Mouse (Mus musculus) adrenal gland, postnatal 25 days (tissue): ENCODE measurements around the gene Frat2. TPM values are rescaled to one million over a fixed set of nuclear protein-coding genes. Genes with fewer than 3 reads are reported as not detected.

Experiments used
- DNase-seq: peaks from one replicate; pipeline ENCODE4 v3.0.0; 2021; ENCODE audit warnings: mixed read lengths
- total RNA-seq: library from RNA; stranded (reverse); gene quantifications from 2 replicates; pipeline ENCODE4 v1.2.3, GENCODE M21; 2021

The Frat2 gene
- total RNA-seq, 1 experiment from 2014 or later: 6.6 TPM

- no peak for DNase-seq
Observed at GRCm38 (mm10) chr19:41844345-41844744, 3.6 kb downstream of the Frat2 start.

GRCm38 (mm10) chr19:41842706-41843105, 5.2 kb downstream of the Frat2 start:
- DNase-seq: no peak

GRCm38 (mm10) chr19:41842196-41842595, 5.7 kb downstream of the Frat2 start:
- DNase-seq: no peak

- DNase-seq: no peak
Observed at GRCm38 (mm10) chr19:41841105-41841750, 6.7 kb downstream of the Frat2 start.

GRCm38 (mm10) chr19:41839685-41840084, 8.2 kb downstream of the Frat2 start:
- DNase-seq: no peak

GRCm38 (mm10) chr19:41838808-41839207, 9.1 kb downstream of the Frat2 start:
- no peak for DNase-seq

GRCm38 (mm10) chr19:41837917-41838261, 10.0 kb downstream of the Frat2 start:
- no peak for DNase-seq

GRCm38 (mm10) chr19:41837194-41837916, 10.6 kb downstream of the Frat2 start:
- DNase-seq: no peak

GRCm38 (mm10) chr19:41836719-41837118, 11.2 kb downstream of the Frat2 start:
- no peak for DNase-seq

GRCm38 (mm10) chr19:41835816-41836215, 12.1 kb downstream of the Frat2 start:
- DNase-seq: peak; percentile 29

- DNase-seq: no peak
Observed at GRCm38 (mm10) chr19:41835407-41835806, 12.5 kb downstream of the Frat2 start.

- DNase-seq: no peak
Observed at GRCm38 (mm10) chr19:41832501-41833201, 15.3 kb downstream of the Frat2 start.

GRCm38 (mm10) chr19:41831718-41832391, 16.1 kb downstream of the Frat2 start:
- DNase-seq: no peak

GRCm38 (mm10) chr19:41831101-41831570, 16.8 kb downstream of the Frat2 start:
- DNase-seq: peak; percentile 66

GRCm38 (mm10) chr19:41830106-41831031, 17.6 kb downstream of the Frat2 start:
- DNase-seq: peak; percentile 50

- peak; percentile 85 for DNase-seq
Observed at GRCm38 (mm10) chr19:41829381-41830105, 18.4 kb downstream of the Frat2 start, which contains the start of gene Frat1. Frat1 (plus strand) TSS chr19:41829970.

GRCm38 (mm10) chr19:41828941-41829340, 19.0 kb downstream of the Frat2 start:
- DNase-seq: no peak

GRCm38 (mm10) chr19:41826529-41826928, 21.4 kb downstream of the Frat2 start:
- DNase-seq: no peak

- no peak for DNase-seq
Observed at GRCm38 (mm10) chr19:41824950-41825349, 23.0 kb downstream of the Frat2 start.

- no peak for DNase-seq
Observed at GRCm38 (mm10) chr19:41822589-41822988, 25.3 kb downstream of the Frat2 start.

- DNase-seq: no peak
Observed at GRCm38 (mm10) chr19:41821436-41821835, 26.5 kb downstream of the Frat2 start.
